Mouse (Mus musculus) G1E (cell line): ENCODE results near the gene Grhpr. TPM values are rescaled to one million over a fixed set of nuclear protein-coding genes. Genes with fewer than 3 reads are reported as not detected.
A peak's percentile ranks its signal among the peaks of the same experiment; 100 is the strongest.

Source experiments
- ATAC-seq: 2 replicates; pipeline ENCODE4 v1.8.0; 2016; ENCODE audit warnings: mild to moderate bottlenecking; ENCODE audit not compliant: insufficient number of reproducible peaks, poor library complexity, low FRiP score, severe bottlenecking; ENCODE audit errors: extremely low read depth
- DNase-seq: peaks from one replicate; pipeline ENCODE4 v3.0.0; 2012; ENCODE audit warnings: low spot score
- H3K27me3 ChIP-seq: 2 replicates; pipeline ENCODE4 v1.6.1; 2012; ENCODE audit warnings: mild to moderate bottlenecking, low read length, inconsistent platforms; ENCODE audit not compliant: insufficient read depth
- H3K36me3 ChIP-seq: replicated peaks from 2 replicates; pipeline ENCODE3; 2012; ENCODE audit warnings: mild to moderate bottlenecking, inconsistent platforms
- H3K4me1 ChIP-seq: 2 replicates; pipeline ENCODE4 v1.6.1; 2012; ENCODE audit warnings: low read depth, low read length, inconsistent platforms, mixed read lengths; ENCODE audit not compliant: insufficient read depth
- H3K4me3 ChIP-seq: 2 replicates; pipeline ENCODE4 v1.5.1; 2012; ENCODE audit warnings: low read depth, mild to moderate bottlenecking, inconsistent platforms, low read length, moderate library complexity, mixed read lengths
- H3K9me3 ChIP-seq: replicated peaks from 2 replicates; pipeline ENCODE4 v1.6.1; 2012; ENCODE audit warnings: inconsistent platforms
- CTCF ChIP-seq: IDR thresholded peaks from 2 replicates; pipeline ENCODE4 v1.5.1; 2012; ENCODE audit warnings: low read depth, low read length, inconsistent platforms, mixed read lengths
- GATA1 ChIP-seq: IDR thresholded peaks from 2 replicates; pipeline ENCODE4 v1.6.1; 2012; ENCODE audit warnings: borderline replicate concordance, low read length, inconsistent platforms, mixed read lengths
- GATA2 ChIP-seq: IDR thresholded peaks from 2 replicates; pipeline ENCODE4 v1.6.1; 2012; ENCODE audit warnings: low read depth, low read length, inconsistent platforms, borderline replicate concordance
- POLR2AphosphoS5 ChIP-seq: IDR thresholded peaks from 2 replicates; pipeline ENCODE4 v1.6.1; 2012; ENCODE audit warnings: low read depth, low read length, inconsistent platforms; ENCODE audit not compliant: insufficient replicate concordance
- TAL1 ChIP-seq: conservative IDR thresholded peaks from 2 replicates; pipeline ENCODE4 v1.6.1; 2012; ENCODE audit warnings: low read depth, low read length, inconsistent platforms, mixed read lengths
- polyA plus RNA-seq: library from polyadenylated mRNA; stranded (reverse); fragments of >175 nt; gene quantifications from 2 replicates; pipeline ENCODE4 v1.2.3, GENCODE M21; 2012
- total RNA-seq, 2 experiments: library from RNA; stranded (forward) in 1 of 2; stranded (reverse) in 1 of 2; fragments of 200-1000 nt in 1 of 2; fragments of >200 nt in 1 of 2; fragmentation: Nextera tagmentation in 1 of 2; gene quantifications; 2 replicates each; pipeline ENCODE4 v1.2.3; 2014 to 2017

The Grhpr gene
- total and polyA plus RNA-seq, 3 experiments: 25.2 to 119 (median 30.5) TPM

DNA sequence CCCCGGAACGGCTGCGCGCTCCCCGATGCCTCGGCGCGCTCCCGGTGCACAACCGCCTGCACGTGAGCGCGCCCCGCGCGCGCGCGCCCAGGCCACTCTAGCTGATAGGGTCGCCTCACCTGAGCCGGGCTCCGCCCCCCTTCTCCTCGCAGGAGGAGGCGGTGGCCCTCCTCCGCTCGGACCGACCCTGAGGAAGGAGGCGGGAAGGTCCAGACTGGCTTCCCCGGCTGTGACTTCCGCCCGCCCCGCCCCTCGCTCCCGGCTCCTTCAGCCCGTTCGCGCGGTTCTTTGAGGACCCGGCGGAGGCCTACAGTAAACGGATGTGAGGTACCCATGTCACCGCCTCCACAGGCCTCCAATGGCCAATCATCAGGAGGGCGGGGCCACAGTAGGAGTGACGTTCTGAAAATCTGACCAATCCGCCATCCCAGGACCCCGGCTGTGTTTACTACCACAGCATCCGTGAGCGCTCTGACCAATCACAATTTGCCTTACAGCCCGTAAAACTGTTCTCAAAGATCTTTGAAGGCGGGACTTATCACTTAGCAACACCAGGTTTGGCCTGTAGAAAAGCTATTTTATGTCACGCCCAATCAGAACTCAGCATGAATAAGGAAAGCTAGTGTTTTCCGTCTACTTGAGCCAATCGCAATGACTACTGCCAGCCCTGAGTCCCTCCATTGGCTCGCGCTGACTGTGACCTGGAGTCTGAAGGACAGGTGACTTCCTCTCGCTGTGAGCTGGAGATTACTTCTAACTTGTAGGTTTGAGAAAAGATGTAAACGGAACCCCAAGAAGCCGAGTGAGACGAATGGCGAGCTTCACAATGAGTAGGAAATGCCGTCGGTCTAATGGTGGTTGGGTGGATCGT, 31.1 kb downstream of the Grhpr start, which contains the start of gene Zbtb5:
Gene Zbtb5, minus strand, starts transcription at position 308 of the 871 bp plus-strand sequence.
- no peaks in the 10 kb centered on the region for H3K9me3 ChIP-seq
- TF ChIP-seq CTCF (no peak), TAL1 (no peak), GATA1 (no peak), GATA2 (no peak), POLR2AphosphoS5 (no peak)
- H3K4me3 ChIP-seq: peak within 1 kb of the TSS; percentile 98
- H3K4me1 ChIP-seq: peaks cover 46% of the 10 kb centered on the region
- ATAC-seq (peak; percentile 89), DNase-seq (peak; percentile 96)
- peaks cover 5% of the 10 kb centered on the region for H3K36me3 ChIP-seq
- H3K27me3 ChIP-seq: no peaks in the 10 kb centered on the region

GRCm38 (mm10) chr4:45013031-45013431, 31.8 kb downstream of the Grhpr start:
- peaks cover 5% of the 10 kb centered on the region for H3K36me3 ChIP-seq
- 0 out of 2 replicates have a peak, but pooled peaks have one; percentile 11 for ATAC-seq
- TF ChIP-seq GATA2 (no peak), TAL1 (peak; percentile 29), GATA1 (no peak)

DNA sequence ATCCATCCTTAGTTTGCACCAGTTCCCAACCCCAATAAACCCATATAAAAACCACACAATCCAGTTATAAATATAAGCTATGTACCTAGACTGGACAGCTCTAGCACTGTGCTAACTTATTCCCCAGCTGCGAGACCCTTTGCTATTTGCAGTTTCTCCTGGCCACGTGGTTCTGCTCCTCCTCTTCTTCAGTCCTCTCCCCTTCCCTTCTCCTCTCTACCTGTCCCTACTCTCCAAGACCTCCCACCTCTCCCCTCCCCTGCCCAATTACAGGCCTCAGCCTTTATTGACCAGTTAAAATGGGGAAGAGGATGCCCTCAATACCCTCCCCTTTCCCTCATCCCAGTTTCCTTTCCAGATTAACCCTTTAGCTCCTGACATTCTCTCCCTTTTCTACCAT, 32.3 kb downstream of the Grhpr start:
- Histone ChIP-seq H3K36me3 (peaks cover 5% of the 10 kb centered on the region), H3K4me3 (peak overlapping the region; percentile 98), H3K27me3 (no peaks in the 10 kb centered on the region), H3K9me3 (no peaks in the 10 kb centered on the region), H3K4me1 (peaks cover 49% of the 10 kb centered on the region)
- DNase-seq (no peak), ATAC-seq (no peak)
- no peak for TF ChIP-seq CTCF
- TF ChIP-seq GATA1: no peak
- no peak for TF ChIP-seq POLR2AphosphoS5

More at GRCm38 (mm10) chr4:45013031-45013431, 31.8 kb downstream of the Grhpr start:
- Histone ChIP-seq H3K4me1 (peaks cover 48% of the 10 kb centered on the region), H3K4me3 (peak overlapping the region; percentile 98), H3K27me3 (no peaks in the 10 kb centered on the region), H3K9me3 (no peaks in the 10 kb centered on the region)
- peak; percentile 29 for DNase-seq

DNA sequence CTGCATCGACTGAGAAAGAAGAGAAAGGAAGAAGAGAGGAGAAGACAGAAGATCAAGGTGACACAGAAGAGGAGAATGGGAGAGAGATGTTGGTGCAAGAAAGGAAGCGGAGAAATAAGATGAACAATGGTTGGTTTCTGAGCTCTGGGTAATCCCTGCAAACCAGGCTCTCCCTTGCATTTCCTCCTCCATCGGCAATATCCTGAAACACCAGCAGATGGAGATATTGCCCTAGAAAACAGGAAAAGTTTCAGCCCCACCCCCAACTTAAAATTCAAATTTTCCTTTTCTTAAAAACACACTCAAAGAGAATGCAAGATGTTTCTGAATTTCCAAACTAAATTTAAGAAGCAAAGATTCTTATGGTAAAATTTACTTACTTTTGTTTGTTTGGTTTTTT, 34.4 kb downstream of the Grhpr start:
- ATAC-seq (no peak), DNase-seq (no peak)
- peaks cover 8% of the 10 kb centered on the region for H3K36me3 ChIP-seq
- no peak overlapping the region for H3K4me3 ChIP-seq
- H3K27me3 ChIP-seq: no peaks in the 10 kb centered on the region
- no peak for TF ChIP-seq GATA2
- peak; percentile 70 for TF ChIP-seq CTCF
- TF ChIP-seq POLR2AphosphoS5: no peak
- TF ChIP-seq GATA1: no peak
- no peak for TF ChIP-seq TAL1
- peaks cover 59% of the 10 kb centered on the region for H3K4me1 ChIP-seq
- no peaks in the 10 kb centered on the region for H3K9me3 ChIP-seq

DNA sequence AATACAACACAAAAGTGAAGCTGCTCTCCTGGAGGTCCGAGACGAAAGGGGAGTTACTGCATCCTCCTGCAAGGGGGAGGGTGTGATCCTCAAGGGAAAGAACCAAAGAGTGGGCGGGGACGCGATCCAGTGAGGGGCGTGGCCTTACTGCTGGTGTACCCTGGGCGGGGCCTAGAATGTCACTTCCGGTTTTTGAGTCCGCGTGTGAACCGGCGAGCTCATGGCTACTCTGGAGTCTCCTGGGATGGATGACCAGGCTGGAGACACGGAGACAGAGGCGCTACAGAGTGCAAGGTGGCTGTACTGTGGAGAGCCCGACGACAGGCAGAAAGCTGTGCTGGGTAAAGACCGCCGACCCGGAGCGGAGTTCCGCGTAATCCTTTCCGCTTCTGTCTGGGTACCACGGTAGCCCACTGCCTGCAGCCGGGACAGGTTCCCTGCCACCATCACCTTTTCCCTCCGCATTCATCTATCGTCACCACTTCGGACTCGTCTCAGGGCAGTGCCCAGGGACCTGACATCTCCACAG, 37.3 kb downstream of the Grhpr start, which contains the start of gene Polr1e:
Gene Polr1e, plus strand, starts transcription at position 132 of the 529 bp plus-strand sequence.
- ATAC-seq (peak; percentile 90), DNase-seq (peak; percentile 88)
- H3K36me3 ChIP-seq: peaks cover 37% of the 10 kb centered on the region
- peaks cover 59% of the 10 kb centered on the region for H3K4me1 ChIP-seq
- TF ChIP-seq TAL1 (no peak), GATA1 (no peak), GATA2 (no peak), CTCF (no peak), POLR2AphosphoS5 (no peak)
- H3K27me3 ChIP-seq: no peaks in the 10 kb centered on the region
- peak within 1 kb of the TSS; percentile 82 for H3K4me3 ChIP-seq
- no peaks in the 10 kb centered on the region for H3K9me3 ChIP-seq

DNA sequence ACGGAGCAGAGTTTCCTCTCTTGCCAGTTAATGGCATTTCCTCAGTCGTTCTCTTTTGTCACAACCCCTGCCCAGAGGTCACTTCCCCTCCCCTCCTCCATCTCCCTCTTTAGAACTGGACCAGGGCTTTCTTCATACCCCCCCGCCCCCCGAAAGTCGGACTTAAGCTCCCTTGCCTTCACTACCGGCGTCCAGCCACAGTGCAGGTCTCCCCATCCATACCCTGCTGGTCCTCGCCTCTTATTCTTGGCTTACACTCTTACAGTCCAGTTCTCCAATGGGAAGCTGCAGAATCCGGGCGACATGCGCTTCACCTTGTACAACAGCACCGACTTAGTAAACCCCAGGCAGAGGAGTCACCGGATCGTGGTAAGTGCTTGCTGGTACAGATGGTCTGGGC, 37.8 kb downstream of the Grhpr start:
- no peaks in the 10 kb centered on the region for H3K9me3 ChIP-seq
- peak overlapping the region; percentile 82 for H3K4me3 ChIP-seq
- DNase-seq (peak; percentile 18), ATAC-seq (no peak)
- TF ChIP-seq GATA1 (no peak), POLR2AphosphoS5 (no peak), TAL1 (no peak)
- H3K4me1 ChIP-seq: peaks cover 54% of the 10 kb centered on the region
- H3K27me3 ChIP-seq: no peaks in the 10 kb centered on the region
- peaks cover 41% of the 10 kb centered on the region for H3K36me3 ChIP-seq
